Mouse (Mus musculus): ENCODE measurements around the gene Trim2. TPM values are rescaled to one million over a fixed set of nuclear protein-coding genes. Genes with fewer than 3 reads are reported as not detected.

Trim2 gene
- polyA plus RNA-seq, 1 experiment from 2014 or later: 174 TPM

GRCm38 (mm10) chr3:84218498-84218897 is 88.2 kb downstream of the Trim2 start:
- Histone ChIP-seq H3K27ac (ENCODE audit: low read length) (no peak overlapping the region), H3K4me1 (ENCODE audit: control insufficient read depth, insufficient read depth, low read length) (peaks cover 60% of the 10 kb centered on the region), H3K4me2 (ENCODE audit: low read length) (peak overlapping the region; percentile 84), H3K9ac (ENCODE audit: low read depth, low read length) (peak overlapping the region; percentile 42), H3K4me3 (ENCODE audit: low read depth, low read length) (peak overlapping the region; percentile 67), H3K27me3 (ENCODE audit: control insufficient read depth, insufficient read depth, low read depth, low read length) (no peaks in the 10 kb centered on the region), H3K9me3 (replicated peaks; ENCODE audit: control insufficient read depth, low read length, poor library complexity, severe bottlenecking) (no peaks in the 10 kb centered on the region), H3K36me3 (ENCODE audit: control insufficient read depth, insufficient read depth, low read length) (no peaks in the 10 kb centered on the region)
- 50% methylated on average over 2 of the region's 2 CpGs for WGBS
- ATAC-seq: no peak

GRCm38 (mm10) chr3:84217961-84218351 is 88.7 kb downstream of the Trim2 start:
- peak overlapping the region; percentile 42 for H3K9ac ChIP-seq (ENCODE audit: low read depth, low read length)
- H3K9me3 ChIP-seq (replicated peaks; ENCODE audit: control insufficient read depth, low read length, poor library complexity, severe bottlenecking): no peaks in the 10 kb centered on the region
- peaks cover 60% of the 10 kb centered on the region for H3K4me1 ChIP-seq (ENCODE audit: control insufficient read depth, insufficient read depth, low read length)
- ATAC-seq: no peak
- H3K27me3 ChIP-seq (ENCODE audit: control insufficient read depth, insufficient read depth, low read depth, low read length): no peaks in the 10 kb centered on the region
- peak overlapping the region; percentile 67 for H3K4me3 ChIP-seq (ENCODE audit: low read depth, low read length)
- H3K27ac ChIP-seq (ENCODE audit: low read length): peak overlapping the region; percentile 67; the same call in 1 of the 2 replicates
- H3K36me3 ChIP-seq (ENCODE audit: control insufficient read depth, insufficient read depth, low read length): no peaks in the 10 kb centered on the region
- WGBS: 16% methylated on average over 4 of the region's 4 CpGs
- peak overlapping the region; percentile 84 for H3K4me2 ChIP-seq (ENCODE audit: low read length)

GRCm38 (mm10) chr3:84217118-84217960 is 89.3 kb downstream of the Trim2 start:
- peak overlapping the region; percentile 84 for H3K4me2 ChIP-seq (ENCODE audit: low read length)
- 33% methylated on average over 12 of the region's 12 CpGs for WGBS
- no peak for ATAC-seq
- H3K4me1 ChIP-seq (ENCODE audit: control insufficient read depth, insufficient read depth, low read length): peaks cover 64% of the 10 kb centered on the region
- no peaks in the 10 kb centered on the region for H3K36me3 ChIP-seq (ENCODE audit: control insufficient read depth, insufficient read depth, low read length)
- H3K27me3 ChIP-seq (ENCODE audit: control insufficient read depth, insufficient read depth, low read depth, low read length): no peaks in the 10 kb centered on the region
- peak overlapping the region; percentile 67; the same call in 1 of the 2 replicates for H3K27ac ChIP-seq (ENCODE audit: low read length)
- H3K9ac ChIP-seq (ENCODE audit: low read depth, low read length): peak overlapping the region; percentile 42
- peak overlapping the region; percentile 67 for H3K4me3 ChIP-seq (ENCODE audit: low read depth, low read length)
- H3K9me3 ChIP-seq (replicated peaks; ENCODE audit: control insufficient read depth, low read length, poor library complexity, severe bottlenecking): no peaks in the 10 kb centered on the region

DNA sequence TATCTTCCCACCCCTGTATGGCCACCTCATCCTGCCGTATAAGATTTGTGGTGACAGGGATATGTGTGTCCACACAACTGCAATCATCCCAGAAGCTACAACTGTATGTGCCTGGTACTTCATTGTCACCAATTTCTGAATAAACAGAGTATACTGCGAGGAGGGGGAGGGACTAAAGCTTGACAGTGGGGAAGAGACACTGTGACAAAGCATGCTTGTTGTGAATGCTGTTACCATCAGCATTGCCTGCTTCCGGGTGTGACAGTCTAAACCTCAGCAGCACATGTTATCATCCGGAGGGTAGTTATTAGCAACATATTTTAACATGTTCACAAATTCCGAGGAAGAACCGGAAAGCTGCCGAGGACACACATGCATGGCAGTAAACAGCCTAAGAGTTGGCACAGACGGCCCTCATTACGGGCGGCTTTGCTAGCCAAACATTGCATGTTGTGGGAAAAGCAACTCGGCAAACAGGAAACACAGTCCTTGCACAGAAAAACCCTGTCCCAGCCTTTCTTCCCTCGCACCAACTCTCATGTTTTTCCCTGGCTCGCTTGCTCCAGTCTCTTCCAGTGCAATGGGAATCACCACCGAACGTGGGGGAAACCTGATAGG is 90.8 kb downstream of the Trim2 start:
- H3K4me1 ChIP-seq (ENCODE audit: control insufficient read depth, insufficient read depth, low read length): peaks cover 61% of the 10 kb centered on the region
- peak overlapping the region; percentile 47; the same call in 1 of the 2 replicates for H3K9ac ChIP-seq (ENCODE audit: low read depth, low read length)
- H3K27me3 ChIP-seq (ENCODE audit: control insufficient read depth, insufficient read depth, low read depth, low read length): no peaks in the 10 kb centered on the region
- H3K4me3 ChIP-seq (ENCODE audit: low read depth, low read length): peak overlapping the region; percentile 18; the same call in 1 of the 2 replicates
- WGBS: 69% methylated on average over 15 of the region's 15 CpGs
- no peaks in the 10 kb centered on the region for H3K36me3 ChIP-seq (ENCODE audit: control insufficient read depth, insufficient read depth, low read length)
- H3K4me2 ChIP-seq (ENCODE audit: low read length): peak overlapping the region; percentile 52
- peak overlapping the region; percentile 28; the same call in 1 of the 2 replicates for H3K27ac ChIP-seq (ENCODE audit: low read length)
- H3K9me3 ChIP-seq (replicated peaks; ENCODE audit: control insufficient read depth, low read length, poor library complexity, severe bottlenecking): no peaks in the 10 kb centered on the region
- no peak for ATAC-seq

DNA sequence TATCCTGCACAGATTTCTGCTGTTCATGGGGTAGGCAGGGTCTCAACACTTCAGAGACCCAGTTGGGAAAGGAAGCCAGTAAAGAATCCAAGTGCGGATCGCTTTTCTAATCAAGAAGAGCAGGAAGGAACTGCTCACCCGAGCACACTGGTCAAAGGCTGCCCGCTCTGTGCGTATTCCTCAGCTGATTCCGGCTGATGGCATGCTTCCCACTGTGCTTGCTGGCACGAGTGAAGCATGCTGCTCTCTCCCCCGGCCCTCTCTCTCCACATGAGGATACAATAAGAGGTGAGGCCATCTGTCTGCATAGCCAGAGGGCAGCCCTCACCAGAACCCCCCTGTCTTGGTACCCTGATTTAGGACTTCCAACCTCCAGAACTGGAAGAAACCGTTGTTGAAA is 91.4 kb downstream of the Trim2 start:
- ATAC-seq: 0 out of 2 replicates have a peak, but pooled peaks have one; percentile 13
- Histone ChIP-seq H3K36me3 (ENCODE audit: control insufficient read depth, insufficient read depth, low read length) (no peaks in the 10 kb centered on the region), H3K4me3 (ENCODE audit: low read depth, low read length) (peak overlapping the region; percentile 18; the same call in 1 of the 2 replicates), H3K9me3 (replicated peaks; ENCODE audit: control insufficient read depth, low read length, poor library complexity, severe bottlenecking) (no peaks in the 10 kb centered on the region), H3K4me1 (ENCODE audit: control insufficient read depth, insufficient read depth, low read length) (peaks cover 62% of the 10 kb centered on the region), H3K27ac (ENCODE audit: low read length) (peak overlapping the region; percentile 28; the same call in 1 of the 2 replicates), H3K4me2 (ENCODE audit: low read length) (peak overlapping the region; percentile 52), H3K27me3 (ENCODE audit: control insufficient read depth, insufficient read depth, low read depth, low read length) (no peaks in the 10 kb centered on the region), H3K9ac (ENCODE audit: low read depth, low read length) (peak overlapping the region; percentile 47; the same call in 1 of the 2 replicates)
- WGBS: 25% methylated on average over 9 of the region's 9 CpGs

DNA sequence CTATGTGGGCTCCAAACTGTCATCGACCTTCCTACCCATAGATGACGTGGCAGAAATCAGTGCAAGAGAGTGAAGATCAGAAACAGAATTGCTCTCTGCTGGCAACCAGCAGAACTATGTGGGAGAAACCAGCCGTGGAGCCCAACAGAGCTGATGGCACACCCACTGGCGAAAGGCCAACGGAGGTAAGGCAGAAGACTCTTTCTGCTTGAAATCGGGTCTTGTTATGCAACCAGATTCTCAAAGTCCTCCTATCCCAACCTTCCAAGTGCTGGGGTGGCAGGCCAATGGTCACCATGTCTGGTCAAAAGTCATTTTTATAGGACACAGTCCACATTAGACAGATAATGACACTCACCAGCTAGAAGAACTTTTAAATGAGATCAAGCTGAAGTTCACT is 92.2 kb downstream of the Trim2 start:
- H3K4me2 ChIP-seq (ENCODE audit: low read length): peak overlapping the region; percentile 52; the same call in 1 of the 2 replicates

GRCm38 (mm10) chr3:84211340-84211875 is 95.3 kb downstream of the Trim2 start:
- no peak for ATAC-seq
- WGBS: 76% methylated on average over 7 of the region's 7 CpGs
- H3K4me1 ChIP-seq (ENCODE audit: control insufficient read depth, insufficient read depth, low read length): peaks cover 36% of the 10 kb centered on the region

More for the DNA sequence above, 92.2 kb downstream of the Trim2 start:
- H3K4me3 ChIP-seq (ENCODE audit: low read depth, low read length): no peak overlapping the region
- WGBS: 79% methylated on average over 6 of the region's 6 CpGs
- no peak overlapping the region for H3K9ac ChIP-seq (ENCODE audit: low read depth, low read length)
- no peaks in the 10 kb centered on the region for H3K9me3 ChIP-seq (replicated peaks; ENCODE audit: control insufficient read depth, low read length, poor library complexity, severe bottlenecking)
- no peaks in the 10 kb centered on the region for H3K27me3 ChIP-seq (ENCODE audit: control insufficient read depth, insufficient read depth, low read depth, low read length)
- H3K27ac ChIP-seq (ENCODE audit: low read length): no peak overlapping the region
- H3K4me1 ChIP-seq (ENCODE audit: control insufficient read depth, insufficient read depth, low read length): peaks cover 62% of the 10 kb centered on the region
- peaks cover 2% of the 10 kb centered on the region; the same call in 1 of the 2 replicates for H3K36me3 ChIP-seq (ENCODE audit: control insufficient read depth, insufficient read depth, low read length)
- ATAC-seq: no peak

GRCm38 (mm10) chr3:84208917-84209513 is 97.7 kb downstream of the Trim2 start:
- Histone ChIP-seq H3K27me3 (ENCODE audit: control insufficient read depth, insufficient read depth, low read depth, low read length) (no peaks in the 10 kb centered on the region), H3K9me3 (replicated peaks; ENCODE audit: control insufficient read depth, low read length, poor library complexity, severe bottlenecking) (no peaks in the 10 kb centered on the region), H3K9ac (ENCODE audit: low read depth, low read length) (no peak overlapping the region), H3K4me3 (ENCODE audit: low read depth, low read length) (no peak overlapping the region), H3K4me2 (ENCODE audit: low read length) (no peak overlapping the region), H3K36me3 (ENCODE audit: control insufficient read depth, insufficient read depth, low read length) (peaks cover 29% of the 10 kb centered on the region), H3K27ac (ENCODE audit: low read length) (no peak overlapping the region), H3K4me1 (ENCODE audit: control insufficient read depth, insufficient read depth, low read length) (peaks cover 12% of the 10 kb centered on the region)
- WGBS: 89% methylated on average over 7 of the region's 7 CpGs
- ATAC-seq: no peak

More at GRCm38 (mm10) chr3:84211340-84211875, 95.3 kb downstream of the Trim2 start:
- Histone ChIP-seq H3K36me3 (ENCODE audit: control insufficient read depth, insufficient read depth, low read length) (peaks cover 17% of the 10 kb centered on the region), H3K9ac (ENCODE audit: low read depth, low read length) (no peak overlapping the region), H3K4me3 (ENCODE audit: low read depth, low read length) (no peak overlapping the region), H3K9me3 (replicated peaks; ENCODE audit: control insufficient read depth, low read length, poor library complexity, severe bottlenecking) (no peaks in the 10 kb centered on the region), H3K27me3 (ENCODE audit: control insufficient read depth, insufficient read depth, low read depth, low read length) (no peaks in the 10 kb centered on the region), H3K27ac (ENCODE audit: low read length) (no peak overlapping the region), H3K4me2 (ENCODE audit: low read length) (no peak overlapping the region)

Measured in midbrain, embryonic 16.5 days (tissue).